Mouse (Mus musculus) brain, embryonic 14.5 days (tissue): ENCODE data around the gene Orm2. TPM values are rescaled to one million over a fixed set of nuclear protein-coding genes. Genes with fewer than 3 reads are reported as not detected.

Source experiments
- DNase-seq: peaks from one replicate; pipeline ENCODE4 v3.0.0-alpha.2; 2011; ENCODE audit warnings: low read depth
- CTCF ChIP-seq: fragments of 200-500 bp; IDR thresholded peaks from 2 replicates; pipeline ENCODE4 v1.5.1; 2012; ENCODE audit warnings: inconsistent platforms, mild to moderate bottlenecking, moderate library complexity, borderline replicate concordance; ENCODE audit not compliant: insufficient read depth, insufficient read length; ENCODE audit errors: extremely low read depth
- POLR2A ChIP-seq: fragments of 200-500 bp; IDR thresholded peaks from 2 replicates; pipeline ENCODE4 v1.6.1; 2012; ENCODE audit warnings: mild to moderate bottlenecking, inconsistent platforms, borderline replicate concordance; ENCODE audit not compliant: poor library complexity, insufficient read depth, insufficient read length, severe bottlenecking; ENCODE audit errors: extremely low read depth
- polyA plus RNA-seq: library from polyadenylated mRNA; depleted of rRNA; stranded (reverse); fragments of >200 nt; gene quantifications from 2 replicates; pipeline ENCODE4 v1.2.3, GENCODE M21; 2012; rRNA removed

The Orm2 gene
- polyA plus RNA-seq, 1 experiment: not detected

GRCm38 (mm10) chr4:63409908-63410582 is 47.8 kb downstream of the Orm2 start:
- DNase-seq: peak; percentile 91

GRCm38 (mm10) chr4:63410583-63410934 is 48.3 kb downstream of the Orm2 start:
- TF ChIP-seq CTCF: no peak
- 0 out of 2 replicates have a peak, but pooled peaks have one; percentile 19 for TF ChIP-seq POLR2A

More at GRCm38 (mm10) chr4:63409908-63410582, 47.8 kb downstream of the Orm2 start:
- TF ChIP-seq POLR2A: no peak
- TF ChIP-seq CTCF: no peak

GRCm38 (mm10) chr4:63411222-63411621 is 49.0 kb downstream of the Orm2 start:
- TF ChIP-seq POLR2A: no peak
- TF ChIP-seq CTCF: no peak
- DNase-seq: no peak

More at GRCm38 (mm10) chr4:63410583-63410934, 48.3 kb downstream of the Orm2 start:
- DNase-seq: peak; percentile 98

- TF ChIP-seq CTCF (no peak), POLR2A (no peak)
- no peak for DNase-seq
Measured at GRCm38 (mm10) chr4:63414951-63415350, 52.7 kb downstream of the Orm2 start.

Other genes starting within 250 kb of the Orm2 start
- 0.05 and 0.25 TPM in 2 replicates for gene Ambp, start 207.7 kb upstream of the Orm2 start, polyA plus RNA-seq
- 0.04 and 0.05 TPM in 2 replicates for gene Kif12, start 190.3 kb upstream of the Orm2 start, polyA plus RNA-seq
- gene Col27a1, start 148.4 kb upstream of the Orm2 start, polyA plus RNA-seq: 5.7 and 6.5 TPM in 2 replicates
- gene Orm1, start 17.9 kb upstream of the Orm2 start, polyA plus RNA-seq: not detected in 2 replicates
- not detected in 2 replicates for gene Orm3, start 6.3 kb upstream of the Orm2 start, polyA plus RNA-seq
- 7.7 and 9.1 TPM in 2 replicates for gene Akna, start 40.9 kb downstream of the Orm2 start, polyA plus RNA-seq
- gene Whrn, start 133.5 kb downstream of the Orm2 start, polyA plus RNA-seq: 28.2 and 30.9 TPM in 2 replicates
- 190 and 216 TPM in 2 replicates for gene Atp6v1g1, start 182.3 kb downstream of the Orm2 start, polyA plus RNA-seq
- gene Tmem268, start 196.3 kb downstream of the Orm2 start, polyA plus RNA-seq: 5.2 and 5.3 TPM in 2 replicates
- gene Gm11213, start 242.8 kb downstream of the Orm2 start, polyA plus RNA-seq: not detected in 2 replicates